Mouse (Mus musculus) C2C12 (cell line): ENCODE measurements around the gene Etl4.

ENCODE experiments used
- CEBPB ChIP-seq: IDR thresholded peaks from one replicate; pipeline ENCODE4 v1.6.1; 2011; ENCODE audit warnings: low read depth, mild to moderate bottlenecking, control low read depth, moderate library complexity
- CTCF ChIP-seq: IDR thresholded peaks from one replicate; pipeline ENCODE4 v1.5.1; 2011; ENCODE audit not compliant: control insufficient read depth, insufficient read depth, insufficient read length
- MAX ChIP-seq: IDR thresholded peaks from one replicate; pipeline ENCODE4 v1.6.1; 2011; ENCODE audit warnings: mild to moderate bottlenecking, control low read depth
- MYOD1 ChIP-seq: IDR thresholded peaks from one replicate; pipeline ENCODE4 v1.6.1; 2011; ENCODE audit warnings: low read depth; ENCODE audit not compliant: control insufficient read depth, insufficient read length
- MYOG ChIP-seq: IDR thresholded peaks from one replicate; pipeline ENCODE4 v1.6.1; 2011; ENCODE audit not compliant: control insufficient read depth, insufficient read length; ENCODE audit errors: extremely low read depth
- USF1 ChIP-seq: IDR thresholded peaks from one replicate; pipeline ENCODE4 v1.6.1; 2011; ENCODE audit warnings: low read depth, mild to moderate bottlenecking, control low read depth, moderate library complexity

DNA sequence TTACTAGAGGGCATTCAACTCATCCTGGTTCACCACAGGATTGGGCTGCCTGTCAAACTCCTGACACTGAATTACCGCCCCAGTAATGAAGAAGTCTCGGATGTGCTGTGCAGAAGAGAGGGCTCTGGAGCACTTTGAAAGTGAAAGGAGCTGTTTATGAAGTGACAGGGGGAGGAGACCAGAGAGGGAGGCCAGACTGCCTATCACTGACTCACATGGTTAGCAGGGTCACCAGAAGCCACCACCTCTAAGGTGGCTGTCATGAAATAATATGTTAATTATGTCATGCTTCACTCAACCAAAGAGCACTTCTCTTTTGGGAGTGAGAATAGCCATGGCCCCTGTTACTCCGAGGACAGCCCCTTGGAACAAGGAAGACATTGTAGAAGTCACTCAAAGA, 825.9 kb downstream of the Etl4 start:
- TF ChIP-seq MAX (no peak), MYOG (no peak), CTCF (no peak), CEBPB (no peak), USF1 (no peak), MYOD1 (no peak)
